Mouse (Mus musculus) neural tube, embryonic 13.5 days (tissue): Measurements from ENCODE around the gene Soat1. TPM values are rescaled to one million over a fixed set of nuclear protein-coding genes. Genes with fewer than 3 reads are reported as not detected.

ENCODE experiments used
- ATAC-seq: fragments of 200-750 bp; cut with Nextera tagmentation; 2 replicates; pipeline ENCODE4 v1.8.0; 2017; ENCODE audit warnings: low read depth, mild to moderate bottlenecking, moderate TSS enrichment, moderate library complexity
- H3K27ac ChIP-seq: fragments of 300-500 bp; sonication (generic); replicated peaks from 2 replicates; pipeline ENCODE4 v1.5.1; 2015; ENCODE audit warnings: moderate library complexity, mild to moderate bottlenecking, inconsistent platforms
- H3K27me3 ChIP-seq: fragments of 300-500 bp; sonication (generic); 2 replicates; pipeline ENCODE4 v1.6.1; 2015; ENCODE audit warnings: mild to moderate bottlenecking, inconsistent platforms
- H3K36me3 ChIP-seq: fragments of 300-500 bp; sonication (generic); 2 replicates; pipeline ENCODE4 v1.6.1; 2015; ENCODE audit warnings: mild to moderate bottlenecking, inconsistent platforms
- H3K4me1 ChIP-seq: fragments of 300-500 bp; sonication (generic); replicated peaks from 2 replicates; pipeline ENCODE4 v1.6.1; 2015; ENCODE audit warnings: inconsistent platforms
- H3K4me2 ChIP-seq: fragments of 300-500 bp; sonication (generic); 2 replicates; pipeline ENCODE4 v1.6.1; 2015; ENCODE audit warnings: inconsistent platforms, mild to moderate bottlenecking, moderate library complexity
- H3K4me3 ChIP-seq: fragments of 300-500 bp; sonication (generic); 2 replicates; pipeline ENCODE4 v1.5.1; 2015; ENCODE audit warnings: mild to moderate bottlenecking, inconsistent platforms
- H3K9ac ChIP-seq: fragments of 300-500 bp; sonication (generic); 2 replicates; pipeline ENCODE4 v1.6.1; 2015; ENCODE audit warnings: moderate library complexity, mild to moderate bottlenecking, inconsistent platforms
- H3K9me3 ChIP-seq: fragments of 300-500 bp; sonication (generic); 2 replicates; pipeline ENCODE4 v1.6.1; 2016; ENCODE audit warnings: inconsistent platforms
- WGBS: fragments of 180-500 bp; shearing (Covaris S2); methylation state at CpG from one replicate; pipeline ENCODE4 v1.1.7; 2015; 5-methylcytosine and 5-hydroxymethylcytosine counted together
- polyA plus RNA-seq: library from polyadenylated mRNA; unstranded; fragments of >200 nt; fragmentation: Nextera tagmentation; extraction: Ambion mirVana; gene quantifications from 2 replicates; pipeline ENCODE4 v1.2.1, GENCODE M21; 2015

Gene Soat1
- polyA plus RNA-seq, 1 experiment from 2014 or later = 10.3 TPM

- no peak for ATAC-seq
- Histone ChIP-seq H3K4me3 (no peak overlapping the region), H3K4me1 (no peaks in the 10 kb centered on the region), H3K9ac (no peak overlapping the region), H3K9me3 (no peaks in the 10 kb centered on the region), H3K36me3 (peaks cover 15% of the 10 kb centered on the region), H3K27me3 (no peaks in the 10 kb centered on the region), H3K27ac (no peak overlapping the region), H3K4me2 (no peak overlapping the region)
- 85% methylated on average over 12 of the region's 12 CpGs for WGBS
Measured at GRCm38 (mm10) chr1:156462273-156462991, 11.7 kb downstream of the Soat1 start.

- no peak overlapping the region for H3K27ac ChIP-seq
- H3K4me3 ChIP-seq = no peak overlapping the region
- H3K4me2 ChIP-seq = no peak overlapping the region
- H3K9ac ChIP-seq = no peak overlapping the region
- no peaks in the 10 kb centered on the region for H3K9me3 ChIP-seq
- no peak for ATAC-seq
- peaks cover 15% of the 10 kb centered on the region for H3K36me3 ChIP-seq
- H3K27me3 ChIP-seq = no peaks in the 10 kb centered on the region
- H3K4me1 ChIP-seq = no peaks in the 10 kb centered on the region
- 90% methylated on average over 6 of the region's 6 CpGs for WGBS
Measured at GRCm38 (mm10) chr1:156461036-156461435, 13.1 kb downstream of the Soat1 start.

GRCm38 (mm10) chr1:156460216-156460615 lies 13.9 kb downstream of the Soat1 start:
- H3K4me3 ChIP-seq = no peak overlapping the region
- no peak for ATAC-seq
- no peaks in the 10 kb centered on the region for H3K9me3 ChIP-seq
- no peak overlapping the region for H3K9ac ChIP-seq
- peaks cover 8% of the 10 kb centered on the region; the same call in 1 of the 2 replicates for H3K36me3 ChIP-seq
- H3K27ac ChIP-seq = no peak overlapping the region
- 95% methylated on average over 4 of the region's 4 CpGs for WGBS
- no peaks in the 10 kb centered on the region for H3K27me3 ChIP-seq
- H3K4me2 ChIP-seq = no peak overlapping the region
- H3K4me1 ChIP-seq = no peaks in the 10 kb centered on the region

GRCm38 (mm10) chr1:156459690-156460089 lies 14.4 kb downstream of the Soat1 start:
- Histone ChIP-seq H3K27ac (no peak overlapping the region), H3K4me3 (no peak overlapping the region), H3K27me3 (no peaks in the 10 kb centered on the region), H3K36me3 (peaks cover 3% of the 10 kb centered on the region; the same call in 1 of the 2 replicates), H3K9ac (no peak overlapping the region), H3K4me1 (no peaks in the 10 kb centered on the region), H3K9me3 (no peaks in the 10 kb centered on the region), H3K4me2 (no peak overlapping the region)
- ATAC-seq = no peak
- WGBS = 88% methylated on average over 3 of the region's 3 CpGs

- Histone ChIP-seq H3K27ac (no peak overlapping the region), H3K9me3 (no peaks in the 10 kb centered on the region), H3K4me2 (no peak overlapping the region), H3K36me3 (peaks cover 3% of the 10 kb centered on the region; the same call in 1 of the 2 replicates), H3K27me3 (no peaks in the 10 kb centered on the region), H3K4me1 (no peaks in the 10 kb centered on the region), H3K9ac (no peak overlapping the region), H3K4me3 (no peak overlapping the region)
- no peak for ATAC-seq
- WGBS = 82% methylated on average over 8 of the region's 8 CpGs
Measured at GRCm38 (mm10) chr1:156458391-156459060, 15.6 kb downstream of the Soat1 start.

- ATAC-seq = no peak
- peaks cover 3% of the 10 kb centered on the region; the same call in 1 of the 2 replicates for H3K36me3 ChIP-seq
- H3K4me1 ChIP-seq = no peaks in the 10 kb centered on the region
- no peak overlapping the region for H3K4me2 ChIP-seq
- no peak overlapping the region for H3K27ac ChIP-seq
- no peak overlapping the region for H3K4me3 ChIP-seq
- H3K9me3 ChIP-seq = no peaks in the 10 kb centered on the region
- no peaks in the 10 kb centered on the region for H3K27me3 ChIP-seq
- WGBS = 88% methylated on average over 2 of the region's 2 CpGs
- H3K9ac ChIP-seq = no peak overlapping the region
Measured at GRCm38 (mm10) chr1:156455005-156455758, 18.9 kb downstream of the Soat1 start.

- H3K9ac ChIP-seq = no peak overlapping the region
- no peak for ATAC-seq
- no peak overlapping the region for H3K27ac ChIP-seq
- H3K4me3 ChIP-seq = no peak overlapping the region
- no peaks in the 10 kb centered on the region for H3K4me1 ChIP-seq
- peaks cover 3% of the 10 kb centered on the region; the same call in 1 of the 2 replicates for H3K36me3 ChIP-seq
- no peaks in the 10 kb centered on the region for H3K9me3 ChIP-seq
- H3K27me3 ChIP-seq = no peaks in the 10 kb centered on the region
- no peak overlapping the region for H3K4me2 ChIP-seq
- 33% methylated on average over 7 of the region's 7 CpGs for WGBS
Measured at GRCm38 (mm10) chr1:156454384-156454783, 19.7 kb downstream of the Soat1 start.

GRCm38 (mm10) chr1:156453876-156454275 lies 20.3 kb downstream of the Soat1 start:
- WGBS = 67% methylated on average over 10 of the region's 10 CpGs
- Histone ChIP-seq H3K27ac (no peak overlapping the region), H3K9ac (no peak overlapping the region), H3K4me3 (no peak overlapping the region), H3K27me3 (no peaks in the 10 kb centered on the region), H3K36me3 (peaks cover 3% of the 10 kb centered on the region; the same call in 1 of the 2 replicates), H3K4me1 (no peaks in the 10 kb centered on the region), H3K9me3 (no peaks in the 10 kb centered on the region), H3K4me2 (no peak overlapping the region)
- ATAC-seq = no peak

GRCm38 (mm10) chr1:156450478-156450877 lies 23.7 kb downstream of the Soat1 start:
- Histone ChIP-seq H3K4me1 (no peaks in the 10 kb centered on the region), H3K27me3 (no peaks in the 10 kb centered on the region), H3K4me2 (no peak overlapping the region), H3K9ac (no peak overlapping the region), H3K36me3 (no peaks in the 10 kb centered on the region), H3K9me3 (no peaks in the 10 kb centered on the region), H3K4me3 (no peak overlapping the region), H3K27ac (no peak overlapping the region)
- 40% methylated on average over 4 of the region's 4 CpGs for WGBS
- ATAC-seq = no peak

GRCm38 (mm10) chr1:156449691-156450090 lies 24.4 kb downstream of the Soat1 start:
- WGBS = 86% methylated on average over 17 of the region's 17 CpGs
- no peak overlapping the region for H3K4me2 ChIP-seq
- no peaks in the 10 kb centered on the region for H3K9me3 ChIP-seq
- no peak for ATAC-seq
- H3K27me3 ChIP-seq = no peaks in the 10 kb centered on the region
- no peaks in the 10 kb centered on the region for H3K36me3 ChIP-seq
- no peak overlapping the region for H3K9ac ChIP-seq
- no peak overlapping the region for H3K27ac ChIP-seq
- no peak overlapping the region for H3K4me3 ChIP-seq
- H3K4me1 ChIP-seq = no peaks in the 10 kb centered on the region

- Histone ChIP-seq H3K27me3 (no peaks in the 10 kb centered on the region), H3K4me2 (no peak overlapping the region)
Measured at GRCm38 (mm10) chr1:156449089-156449488, 25.0 kb downstream of the Soat1 start.

GRCm38 (mm10) chr1:156445049-156445448 lies 29.1 kb downstream of the Soat1 start:
- H3K36me3 ChIP-seq = peaks cover 17% of the 10 kb centered on the region; the same call in 1 of the 2 replicates
- WGBS = 85% methylated on average over 1 of the region's 1 CpGs
- no peak overlapping the region for H3K27ac ChIP-seq
- no peak overlapping the region for H3K4me3 ChIP-seq
- H3K9ac ChIP-seq = no peak overlapping the region
- H3K9me3 ChIP-seq = no peaks in the 10 kb centered on the region
- no peak overlapping the region for H3K4me2 ChIP-seq
- ATAC-seq = no peak
- H3K27me3 ChIP-seq = no peaks in the 10 kb centered on the region
- no peaks in the 10 kb centered on the region for H3K4me1 ChIP-seq

More at GRCm38 (mm10) chr1:156449089-156449488, 25.0 kb downstream of the Soat1 start:
- ATAC-seq = no peak
- Histone ChIP-seq H3K4me1 (no peaks in the 10 kb centered on the region), H3K27ac (no peak overlapping the region), H3K9ac (no peak overlapping the region), H3K36me3 (no peaks in the 10 kb centered on the region), H3K4me3 (no peak overlapping the region), H3K9me3 (no peaks in the 10 kb centered on the region)
- 82% methylated on average over 7 of the region's 7 CpGs for WGBS
